27 mouse cellular contexts compared by ENCODE assay signal in the genomic region with DNA sequence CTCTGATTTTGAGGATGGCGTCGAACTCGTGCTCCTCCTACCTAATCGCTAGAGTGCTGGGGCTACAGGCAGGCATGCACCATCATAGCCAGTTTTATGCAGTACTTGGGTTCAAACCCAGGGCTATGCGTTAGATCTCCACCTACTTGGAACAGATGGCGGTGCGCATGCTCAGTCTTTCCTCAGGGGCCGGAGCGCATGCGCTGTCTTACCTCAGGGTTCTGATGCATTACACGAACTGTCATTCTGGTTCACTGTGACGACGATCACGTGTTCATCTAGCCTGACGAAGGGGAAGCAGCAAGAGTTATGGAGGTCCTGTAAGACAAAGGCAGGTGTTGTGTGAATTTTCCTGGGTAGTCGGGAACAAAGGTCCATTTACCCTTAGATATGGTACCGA. TPM values are rescaled to one million over a fixed set of nuclear protein-coding genes. Genes with fewer than 3 reads are reported as not detected.
DNase-seq lines count a peak whose midpoint lies in the region; ATAC-seq lines count a peak whose summit lies in the region.
"Had no signal": no experiment of that assay in that cellular context is flagged by ENCODE, and none has a peak within 500 bp of the region (broad histone marks: within the 10 kb centered on the region; RNA-seq: fewer than 3 reads in every experiment).

No protein-coding gene starts in this region.

- H3K4me3 ChIP-seq in heart, embryonic 12.5 days = no peak overlapping the region
- H3K4me3 ChIP-seq: embryonic facial prominence, embryonic 13.5 days; embryonic facial prominence, embryonic 15.5 days; erythroblast, embryonic 14.5 days; forebrain, embryonic 10.5 days; forebrain, embryonic 13.5 days; forebrain, embryonic 15.5 days had no signal

- peak; percentile 86 for DNase-seq in heart, adult 11 months
- peak; percentile 58 for DNase-seq in retina, postnatal 1 day
- DNase-seq in retina, embryonic 14.5 days (ENCODE audit: low spot score) = no peak
- peak; percentile 21 for DNase-seq in R1 (ENCODE audit: low read depth, low spot score)
- no peak for DNase-seq in urinary bladder, postnatal 10 days (ENCODE audit: low spot score)
- DNase-seq: adrenal gland, adult 2 months; adrenal gland, postnatal 10 days; adrenal gland, postnatal 25 days; B cell, adult 2 months; cerebellum, adult 11 months; cerebellum, adult 18-20 months; cerebellum, adult 8-10 months; cerebellum, adult 9-11 months; cerebellum, postnatal 14 days; cerebellum, postnatal 36 days; embryo, embryonic 11 days; forebrain, postnatal 0 days had no signal

- H3K4me1 ChIP-seq in heart, embryonic 12.5 days (replicated peaks) = peaks cover 13% of the 10 kb centered on the region; the same call in 1 of the 2 replicates

- ATAC-seq in heart, embryonic 12.5 days (ENCODE audit: insufficient number of reproducible peaks, low FRiP score) = no peak
- ATAC-seq: CD4-positive, CD25-positive, alpha-beta regulatory T cell, adult 4 months; forebrain, embryonic 13.5 days; forebrain, embryonic 15.5 days; Patski had no signal

- H3K9me3 ChIP-seq in heart, embryonic 12.5 days (replicated peaks) = no peaks in the 10 kb centered on the region
- H3K9me3 ChIP-seq: embryonic facial prominence, embryonic 13.5 days; embryonic facial prominence, embryonic 15.5 days; forebrain, embryonic 10.5 days; forebrain, embryonic 13.5 days; forebrain, embryonic 15.5 days; G1E had no signal

- no peak overlapping the region for H3K27ac ChIP-seq in heart, embryonic 12.5 days (ENCODE audit: poor library complexity, severe bottlenecking)
- H3K27ac ChIP-seq: embryonic facial prominence, embryonic 15.5 days; forebrain, embryonic 10.5 days; forebrain, embryonic 13.5 days had no signal

- no peaks in the 10 kb centered on the region for H3K36me3 ChIP-seq in heart, embryonic 12.5 days
- H3K36me3 ChIP-seq: embryonic facial prominence, embryonic 13.5 days; embryonic facial prominence, embryonic 15.5 days; forebrain, embryonic 10.5 days; forebrain, embryonic 15.5 days; G1E had no signal

- no peak overlapping the region for H3K4me2 ChIP-seq in heart, embryonic 12.5 days
- H3K4me2 ChIP-seq: embryonic facial prominence, embryonic 13.5 days; embryonic facial prominence, embryonic 15.5 days; forebrain, embryonic 15.5 days had no signal

- H3K9ac ChIP-seq in heart, embryonic 12.5 days = no peak overlapping the region
- H3K9ac ChIP-seq: embryonic facial prominence, embryonic 13.5 days; embryonic facial prominence, embryonic 15.5 days; forebrain, embryonic 13.5 days; forebrain, embryonic 15.5 days; forebrain, postnatal 0 days had no signal

- peaks cover 34% of the 10 kb centered on the region for H3K27me3 ChIP-seq in heart, embryonic 12.5 days (replicated peaks)
- H3K27me3 ChIP-seq: embryonic facial prominence, embryonic 13.5 days; embryonic facial prominence, embryonic 15.5 days; forebrain, embryonic 13.5 days; forebrain, embryonic 15.5 days had no signal

- WGBS in heart, embryonic 12.5 days = 90% methylated on average over 17 of the region's 17 CpGs

RNA-seq across cellular contexts. Expression of a gene that starts 9.3 kb away (rescaled TPM):
- 5.0 and 6.1 TPM in 2 replicates for polyA plus RNA-seq in heart, embryonic 12.5 days (2016; fragmentation: Nextera tagmentation; extraction: Ambion mirVana)
- polyA plus RNA-seq: erythroblast, embryonic 14.5 days; G1E had no signal

Comparison
In these comparisons a context has a peak if more than half of its experiments do, and no peak if none do; other contexts are left out.
1. DNase-seq: peak in heart, adult 11 months (single experiment), retina, postnatal 1 day (single experiment) and R1 (single experiment); none in retina, embryonic 14.5 days (single experiment) and urinary bladder, postnatal 10 days (single experiment).